Mouse (Mus musculus) intestine, embryonic 16.5 days (tissue): Measurements from ENCODE around the gene Peg12. TPM values are rescaled to one million over a fixed set of nuclear protein-coding genes. Genes with fewer than 3 reads are reported as not detected.

Source experiments
- polyA plus RNA-seq: library from polyadenylated mRNA; unstranded; fragments of >200 nt; fragmentation: Nextera tagmentation; extraction: Ambion mirVana; gene quantifications from 2 replicates; pipeline ENCODE4 v1.2.1, GENCODE M21; 2015

Gene Peg12
- polyA plus RNA-seq, 1 experiment from 2014 or later: 15.5 TPM

Other genes with a start within 250 kb of the Peg12 start
- 48.6 and 52.0 TPM in 2 replicates for gene Ndn, start 117.9 kb downstream of the Peg12 start, polyA plus RNA-seq
- gene Magel2, start 87.5 kb downstream of the Peg12 start, polyA plus RNA-seq: 0.50 and 0.59 TPM in 2 replicates
- gene Mkrn3, start 44.4 kb downstream of the Peg12 start, polyA plus RNA-seq: 2.9 and 3.1 TPM in 2 replicates